Mouse (Mus musculus) heart, embryonic 13.5 days (tissue): Measurements from ENCODE around the gene Scarb1. TPM values are rescaled to one million over a fixed set of nuclear protein-coding genes. Genes with fewer than 3 reads are reported as not detected.

Experiments
- ATAC-seq: fragments of 200-750 bp; cut with Nextera tagmentation; 2 replicates; pipeline ENCODE4 v1.8.0; 2017; ENCODE audit warnings: moderate TSS enrichment; ENCODE audit not compliant: insufficient number of reproducible peaks, low FRiP score, low TSS enrichment; ENCODE audit errors: extremely low read depth
- H3K27ac ChIP-seq: fragments of 300-500 bp; sonication (generic); replicated peaks from 2 replicates; pipeline ENCODE4 v1.5.1; 2015; ENCODE audit warnings: moderate library complexity, mild to moderate bottlenecking, inconsistent platforms
- H3K27me3 ChIP-seq: fragments of 300-500 bp; sonication (generic); replicated peaks from 2 replicates; pipeline ENCODE4 v1.6.1; 2015; ENCODE audit warnings: mild to moderate bottlenecking, inconsistent platforms
- H3K36me3 ChIP-seq: fragments of 300-500 bp; sonication (generic); 2 replicates; pipeline ENCODE4 v1.6.1; 2015; ENCODE audit warnings: mild to moderate bottlenecking, inconsistent platforms
- H3K4me1 ChIP-seq: fragments of 300-500 bp; sonication (generic); 2 replicates; pipeline ENCODE4 v1.6.1; 2015; ENCODE audit warnings: inconsistent platforms
- H3K4me2 ChIP-seq: fragments of 300-500 bp; sonication (generic); 2 replicates; pipeline ENCODE4 v1.6.1; 2015; ENCODE audit warnings: inconsistent platforms, mild to moderate bottlenecking, moderate library complexity
- H3K4me3 ChIP-seq: fragments of 300-500 bp; sonication (generic); 2 replicates; pipeline ENCODE4 v1.5.1; 2015; ENCODE audit warnings: moderate library complexity, mild to moderate bottlenecking, inconsistent platforms
- H3K9ac ChIP-seq: fragments of 300-500 bp; sonication (generic); 2 replicates; pipeline ENCODE4 v1.6.1; 2015; ENCODE audit warnings: inconsistent platforms, mild to moderate bottlenecking, moderate library complexity
- H3K9me3 ChIP-seq: fragments of 300-500 bp; sonication (generic); 2 replicates; pipeline ENCODE4 v1.6.1; 2016; ENCODE audit warnings: inconsistent platforms
- WGBS: fragments of 180-500 bp; shearing (Covaris S2); methylation state at CpG from one replicate; pipeline ENCODE4 v1.1.7; 2015; ENCODE audit warnings: mixed read lengths; 5-methylcytosine and 5-hydroxymethylcytosine counted together
- polyA plus RNA-seq: library from polyadenylated mRNA; unstranded; fragments of >200 nt; fragmentation: Nextera tagmentation; extraction: Ambion mirVana; gene quantifications from 2 replicates; pipeline ENCODE4 v1.2.1, GENCODE M21; 2015

Scarb1 gene
- polyA plus RNA-seq, 1 experiment from 2014 or later = 69.7 TPM

- Histone ChIP-seq H3K9me3 (peaks cover 3% of the 10 kb centered on the region; the same call in 1 of the 2 replicates), H3K4me1 (0 out of 2 replicates have a peak, but pooled peaks cover 6% of the 10 kb centered on the region), H3K27me3 (no peaks in the 10 kb centered on the region), H3K36me3 (no peaks in the 10 kb centered on the region), H3K4me3 (no peak overlapping the region), H3K27ac (no peak overlapping the region), H3K9ac (no peak overlapping the region), H3K4me2 (no peak overlapping the region)
- no peak for ATAC-seq
- WGBS = 57% methylated on average over 7 of the region's 7 CpGs
These were observed 7.2 kb upstream of the Scarb1 start for GRCm38 (mm10) chr5:125348067-125348466.

GRCm38 (mm10) chr5:125344296-125344695 lies 3.4 kb upstream of the Scarb1 start:
- H3K27me3 ChIP-seq = no peaks in the 10 kb centered on the region
- no peak overlapping the region for H3K4me3 ChIP-seq
- H3K9me3 ChIP-seq = no peaks in the 10 kb centered on the region
- no peak for ATAC-seq
- H3K4me1 ChIP-seq = peaks cover 28% of the 10 kb centered on the region
- H3K27ac ChIP-seq = no peak overlapping the region
- no peaks in the 10 kb centered on the region for H3K36me3 ChIP-seq
- H3K4me2 ChIP-seq = no peak overlapping the region
- H3K9ac ChIP-seq = no peak overlapping the region
- WGBS = 85% methylated on average over 6 of the region's 6 CpGs

GRCm38 (mm10) chr5:125341459-125342090 lies 681 bp upstream of the Scarb1 start:
- Histone ChIP-seq H3K27ac (peak overlapping the region; percentile 77), H3K36me3 (no peaks in the 10 kb centered on the region), H3K4me2 (peak overlapping the region; percentile 93), H3K4me3 (peak overlapping the region; percentile 93), H3K9me3 (no peaks in the 10 kb centered on the region), H3K27me3 (no peaks in the 10 kb centered on the region), H3K4me1 (peaks cover 48% of the 10 kb centered on the region), H3K9ac (peak overlapping the region; percentile 92)
- no peak for ATAC-seq
- 17% methylated on average over 14 of the region's 14 CpGs for WGBS

GRCm38 (mm10) chr5:125339851-125340531 lies 903 bp downstream of the Scarb1 start:
- peak overlapping the region; percentile 77 for H3K27ac ChIP-seq
- peak overlapping the region; percentile 93 for H3K4me2 ChIP-seq
- no peaks in the 10 kb centered on the region for H3K27me3 ChIP-seq
- peak overlapping the region; percentile 92 for H3K9ac ChIP-seq
- no peaks in the 10 kb centered on the region for H3K9me3 ChIP-seq
- 2% methylated on average over 25 of the region's 25 CpGs for WGBS
- peaks cover 50% of the 10 kb centered on the region for H3K4me1 ChIP-seq
- H3K4me3 ChIP-seq = peak overlapping the region; percentile 93
- H3K36me3 ChIP-seq = peaks cover 7% of the 10 kb centered on the region; the same call in 1 of the 2 replicates
- no peak; the same call in 1 of the 2 replicates for ATAC-seq

DNA sequence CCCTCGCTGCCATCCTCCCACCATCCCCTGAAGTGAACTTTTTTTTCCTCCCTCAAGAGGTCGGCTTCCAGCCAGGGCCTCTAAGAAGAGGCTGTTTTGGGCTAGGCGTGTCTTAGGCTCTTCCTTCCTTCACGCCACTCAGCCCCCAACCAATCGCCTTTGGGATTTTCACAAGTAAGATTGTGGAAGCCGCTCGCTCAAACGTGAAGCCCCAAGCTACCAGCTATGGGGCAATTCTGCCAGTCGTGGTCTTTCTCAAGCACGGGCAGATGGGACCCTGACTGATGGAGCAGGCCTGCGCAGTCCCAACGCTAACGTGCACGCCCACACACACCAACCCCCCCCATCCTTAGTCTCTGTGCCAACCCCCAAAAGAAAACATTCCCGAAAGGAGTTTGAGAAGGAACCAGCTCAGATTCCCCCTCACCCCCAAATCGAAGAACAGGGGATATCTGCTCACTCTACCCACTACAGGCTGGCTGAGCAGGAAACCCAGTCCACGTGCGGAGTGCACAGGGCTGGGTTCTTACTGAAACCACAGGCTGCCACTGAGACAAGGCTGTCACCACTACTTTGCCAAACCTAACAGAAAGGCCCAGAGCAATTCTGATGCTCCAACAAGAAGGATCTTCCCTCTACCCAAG lies 1.7 kb downstream of the Scarb1 start:
- Histone ChIP-seq H3K9me3 (no peaks in the 10 kb centered on the region), H3K36me3 (peaks cover 7% of the 10 kb centered on the region; the same call in 1 of the 2 replicates), H3K9ac (peak overlapping the region; percentile 92), H3K27me3 (no peaks in the 10 kb centered on the region), H3K27ac (peak overlapping the region; percentile 77), H3K4me3 (peak overlapping the region; percentile 93), H3K4me1 (peaks cover 54% of the 10 kb centered on the region), H3K4me2 (peak overlapping the region; percentile 93)
- no peak for ATAC-seq
- WGBS = 11% methylated on average over 18 of the region's 18 CpGs

GRCm38 (mm10) chr5:125337526-125337925 lies 3.4 kb downstream of the Scarb1 start:
- 75% methylated on average over 7 of the region's 7 CpGs for WGBS
- peak overlapping the region; percentile 65 for H3K27ac ChIP-seq
- H3K9ac ChIP-seq = peak overlapping the region; percentile 59

DNA sequence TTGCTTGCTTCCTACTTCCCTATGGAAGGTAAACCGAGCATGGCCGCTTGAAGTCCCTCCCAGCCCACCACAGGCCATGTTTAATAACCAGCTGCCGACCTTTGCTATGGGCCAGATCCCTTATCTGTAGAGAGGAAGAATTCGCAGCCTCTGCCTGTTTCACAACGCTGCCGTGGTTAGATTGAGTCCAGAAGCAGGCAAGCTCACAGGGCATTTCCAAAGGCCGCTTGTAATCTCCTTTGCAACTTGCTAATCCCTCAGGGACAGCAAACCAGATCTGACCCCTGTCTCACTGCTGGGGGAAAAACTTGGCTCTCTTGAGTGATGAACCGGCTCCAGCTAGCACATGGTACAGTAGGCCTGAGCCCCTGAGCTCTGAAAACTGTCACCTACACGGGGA lies 3.9 kb downstream of the Scarb1 start:
- Histone ChIP-seq H3K27me3 (no peaks in the 10 kb centered on the region), H3K9me3 (no peaks in the 10 kb centered on the region), H3K9ac (peak overlapping the region; percentile 59), H3K4me3 (no peak overlapping the region), H3K4me1 (peaks cover 68% of the 10 kb centered on the region), H3K36me3 (peaks cover 7% of the 10 kb centered on the region; the same call in 1 of the 2 replicates), H3K27ac (peak overlapping the region; percentile 65), H3K4me2 (peak overlapping the region; percentile 10; the same call in 1 of the 2 replicates)
- ATAC-seq = no peak
- 20% methylated on average over 9 of the region's 9 CpGs for WGBS

More at GRCm38 (mm10) chr5:125337526-125337925, 3.4 kb downstream of the Scarb1 start:
- Histone ChIP-seq H3K36me3 (peaks cover 7% of the 10 kb centered on the region; the same call in 1 of the 2 replicates), H3K4me2 (no peak overlapping the region), H3K27me3 (no peaks in the 10 kb centered on the region), H3K9me3 (no peaks in the 10 kb centered on the region), H3K4me3 (no peak overlapping the region), H3K4me1 (peaks cover 67% of the 10 kb centered on the region)
- ATAC-seq = no peak

- Histone ChIP-seq H3K4me2 (peak overlapping the region; percentile 13; the same call in 1 of the 2 replicates), H3K9me3 (no peaks in the 10 kb centered on the region), H3K9ac (peak overlapping the region; percentile 33), H3K36me3 (peaks cover 7% of the 10 kb centered on the region; the same call in 1 of the 2 replicates), H3K27ac (peak overlapping the region; percentile 76), H3K27me3 (no peaks in the 10 kb centered on the region), H3K4me1 (peaks cover 62% of the 10 kb centered on the region), H3K4me3 (no peak overlapping the region)
- ATAC-seq = no peak
- 50% methylated on average over 6 of the region's 6 CpGs for WGBS
These were observed 7.9 kb downstream of the Scarb1 start for GRCm38 (mm10) chr5:125333009-125333408.

DNA sequence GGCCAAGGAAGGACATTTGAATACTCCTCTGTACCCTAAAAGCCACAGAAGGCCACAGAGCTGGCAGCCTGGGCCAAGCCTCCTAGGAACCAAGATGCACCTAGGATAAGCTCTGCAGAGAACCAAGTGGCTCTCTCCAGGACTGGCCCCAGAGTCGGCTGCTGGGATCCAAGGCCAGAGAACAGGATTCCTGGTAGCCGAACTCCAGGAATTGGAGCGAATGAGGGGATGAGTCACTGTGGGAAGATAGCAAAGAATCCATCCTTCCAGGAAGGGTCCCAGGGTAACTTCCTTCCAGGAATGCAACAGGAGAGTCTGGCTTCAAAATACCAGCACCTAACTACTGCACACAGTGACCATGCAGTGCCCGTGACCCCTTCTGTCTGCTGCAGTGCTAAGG lies 8.6 kb downstream of the Scarb1 start:
- no peak for ATAC-seq
- H3K4me1 ChIP-seq = peaks cover 62% of the 10 kb centered on the region
- WGBS = 68% methylated on average over 4 of the region's 4 CpGs

GRCm38 (mm10) chr5:125331811-125332210 lies 9.1 kb downstream of the Scarb1 start:
- H3K9me3 ChIP-seq = no peaks in the 10 kb centered on the region
- WGBS = 54% methylated on average over 3 of the region's 3 CpGs
- peak overlapping the region; percentile 76; the same call in 1 of the 2 replicates for H3K27ac ChIP-seq
- ATAC-seq = no peak
- no peak overlapping the region for H3K4me3 ChIP-seq
- no peaks in the 10 kb centered on the region for H3K27me3 ChIP-seq
- peaks cover 58% of the 10 kb centered on the region for H3K4me1 ChIP-seq
- H3K4me2 ChIP-seq = no peak overlapping the region
- H3K9ac ChIP-seq = no peak overlapping the region
- peaks cover 7% of the 10 kb centered on the region; the same call in 1 of the 2 replicates for H3K36me3 ChIP-seq

More for the DNA sequence above, 8.6 kb downstream of the Scarb1 start:
- Histone ChIP-seq H3K27me3 (no peaks in the 10 kb centered on the region), H3K27ac (peak overlapping the region; percentile 76), H3K9ac (no peak overlapping the region; the same call in 1 of the 2 replicates), H3K4me3 (no peak overlapping the region), H3K4me2 (no peak overlapping the region), H3K9me3 (no peaks in the 10 kb centered on the region), H3K36me3 (peaks cover 7% of the 10 kb centered on the region; the same call in 1 of the 2 replicates)

DNA sequence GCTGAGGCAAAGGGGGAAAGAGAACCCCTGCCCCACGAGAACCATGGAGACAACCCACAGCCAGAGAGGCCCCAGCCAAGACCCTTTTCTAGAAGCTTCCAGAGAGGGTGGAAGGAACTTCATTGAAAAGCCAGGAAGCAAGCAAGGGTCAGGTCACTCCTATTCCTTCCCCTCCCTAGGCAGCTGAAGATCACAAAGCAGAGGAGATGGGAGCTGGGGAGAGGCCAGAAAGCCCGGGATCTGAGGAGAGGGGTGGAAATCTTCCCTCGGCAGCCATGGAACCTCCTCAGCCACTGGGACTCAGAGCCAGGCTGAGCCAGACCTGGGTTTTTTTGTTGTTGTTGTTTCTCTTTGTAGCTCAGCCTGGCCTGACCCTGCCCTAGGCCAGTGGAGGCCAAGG lies 9.8 kb downstream of the Scarb1 start:
- Histone ChIP-seq H3K9me3 (no peaks in the 10 kb centered on the region), H3K4me2 (no peak overlapping the region), H3K4me3 (no peak overlapping the region), H3K27me3 (no peaks in the 10 kb centered on the region), H3K27ac (peak overlapping the region; percentile 73), H3K4me1 (peaks cover 61% of the 10 kb centered on the region), H3K9ac (peak overlapping the region; percentile 67), H3K36me3 (peaks cover 7% of the 10 kb centered on the region; the same call in 1 of the 2 replicates)
- 45% methylated on average over 3 of the region's 3 CpGs for WGBS
- no peak for ATAC-seq
